Mouse (Mus musculus) liver, embryonic 18 days (tissue): ENCODE data around the gene Pla2g4d. TPM values are rescaled to one million over a fixed set of nuclear protein-coding genes. Genes with fewer than 3 reads are reported as not detected.

Source experiments
- polyA plus RNA-seq: library from polyadenylated mRNA; depleted of rRNA; stranded (reverse); fragments of >200 nt; gene quantifications from 2 replicates; pipeline ENCODE4 v1.2.3, GENCODE M21; 2012; rRNA removed

The Pla2g4d gene
- polyA plus RNA-seq: not detected in 2 replicates

DNA sequence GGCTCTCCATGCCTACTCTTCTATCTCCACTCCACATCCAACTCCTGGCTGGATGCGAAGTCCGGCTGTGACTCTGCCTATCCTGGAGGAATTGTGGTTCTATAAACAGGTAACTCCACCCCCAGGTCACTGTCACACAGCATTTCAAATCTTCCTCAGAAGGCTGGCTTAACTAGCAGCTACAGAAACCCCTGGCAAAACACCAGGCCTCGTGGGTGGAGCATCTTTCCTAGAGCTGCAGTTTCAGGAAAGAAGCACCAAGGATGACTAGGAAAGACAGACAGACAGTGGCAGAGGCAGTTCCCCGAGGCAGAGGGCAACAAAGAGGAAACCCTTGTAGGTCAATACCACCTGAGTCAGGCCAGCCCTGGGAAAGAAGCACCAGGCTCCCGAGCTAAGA, at the start of gene Pla2g4d:
Gene Pla2g4d (minus strand): TSS at position 203 of the 400 bp plus-strand sequence.

DNA sequence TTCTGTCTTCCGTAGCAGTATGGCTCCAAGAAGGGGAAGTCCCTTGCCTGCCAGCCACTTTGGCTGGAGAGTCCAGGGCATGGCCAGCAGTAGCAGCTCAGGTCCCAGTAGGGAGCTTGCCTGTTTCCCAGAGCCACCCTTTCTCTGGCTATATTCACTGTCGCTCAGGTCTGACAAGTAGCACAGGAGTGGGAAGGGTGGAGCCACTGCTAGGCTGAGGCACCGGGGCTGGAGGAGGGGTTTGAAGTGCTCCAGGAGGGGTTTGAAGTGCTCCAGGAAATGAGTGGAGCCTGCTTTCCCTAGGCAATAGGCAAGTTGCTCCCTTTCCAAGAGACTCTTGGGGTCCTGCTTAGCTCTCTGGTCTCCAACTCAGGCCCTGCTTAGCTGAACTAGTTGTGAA, 25.0 kb upstream of the Pla2g4d start, which contains the start of gene Pla2g4f:
Gene Pla2g4f (minus strand): TSS at position 190 of the 400 bp plus-strand sequence.

DNA sequence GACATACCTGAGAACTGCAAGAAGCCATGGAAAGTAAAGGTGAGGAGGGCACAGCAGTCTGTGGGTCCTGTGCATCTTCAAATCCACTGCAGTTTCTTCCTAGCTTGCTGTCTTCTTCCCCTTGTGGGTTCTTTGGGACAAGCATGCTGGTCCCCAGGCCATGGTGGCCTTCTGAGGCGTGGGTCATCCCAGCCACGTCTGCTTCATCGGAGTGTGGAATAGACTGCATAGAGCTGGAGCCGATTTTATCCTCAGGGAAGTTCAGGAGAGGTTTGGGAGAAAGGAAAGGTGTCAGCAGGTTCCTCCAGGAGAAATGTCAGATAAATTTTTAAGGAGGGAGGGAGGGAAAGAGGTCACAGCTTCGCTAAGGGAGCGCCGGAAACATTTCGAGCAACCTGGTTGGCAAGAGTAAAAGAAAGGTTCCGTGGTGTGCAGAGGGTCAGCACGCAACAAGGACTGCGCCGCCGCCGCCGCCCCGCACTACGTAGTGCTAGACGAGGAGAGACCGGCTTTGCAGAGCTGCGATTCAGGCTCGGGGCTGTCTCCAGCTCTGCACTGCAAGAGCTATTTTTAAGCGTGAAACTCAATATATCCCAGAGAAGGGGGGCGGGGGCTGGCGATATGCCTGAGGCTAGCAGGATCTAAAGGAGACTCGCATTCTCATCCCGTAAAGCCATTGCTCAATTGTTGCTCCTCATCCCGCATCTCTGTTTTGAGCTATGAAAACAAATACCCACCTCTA, 44.1 kb downstream of the Pla2g4d start, which contains the start of gene Pla2g4e:
Gene Pla2g4e (minus strand): TSS at position 657 of the 742 bp plus-strand sequence.

Other genes with a start within 250 kb of the Pla2g4d start
- 8.3 and 8.7 TPM in 2 replicates for gene Ehd4, start 134.6 kb downstream of the Pla2g4d start, polyA plus RNA-seq
- gene Pla2g4e, start 43.9 kb downstream of the Pla2g4d start, polyA plus RNA-seq: 0.01 TPM in 1 of 2 replicates, not detected in the other
- gene Pla2g4f, start 25.0 kb upstream of the Pla2g4d start, polyA plus RNA-seq: 0.01 TPM in 1 of 2 replicates, not detected in the other
- gene Vps39, start 63.9 kb upstream of the Pla2g4d start, polyA plus RNA-seq: 8.4 and 9.4 TPM in 2 replicates
- gene Ganc, start 114.7 kb upstream of the Pla2g4d start, polyA plus RNA-seq: 6.4 and 7.5 TPM in 2 replicates
- 6.5 and 6.6 TPM in 2 replicates for gene Tmem87a, start 114.9 kb upstream of the Pla2g4d start, polyA plus RNA-seq
- 3.8 and 4.5 TPM in 2 replicates for gene Capn3, start 166.8 kb upstream of the Pla2g4d start, polyA plus RNA-seq